Mouse (Mus musculus) megakaryocyte, embryonic 14.5 days (primary cell): ENCODE results near the gene Rnf186.

Experiments used
- FLI1 ChIP-seq: IDR thresholded peaks from 2 replicates; pipeline ENCODE4 v1.6.1; 2012; ENCODE audit warnings: low read length, inconsistent platforms, mixed read lengths
- GATA1 ChIP-seq: IDR thresholded peaks from 3 replicates; pipeline ENCODE4 v1.6.1; 2012; ENCODE audit warnings: mixed read lengths, low read length, inconsistent platforms, borderline replicate concordance

DNA sequence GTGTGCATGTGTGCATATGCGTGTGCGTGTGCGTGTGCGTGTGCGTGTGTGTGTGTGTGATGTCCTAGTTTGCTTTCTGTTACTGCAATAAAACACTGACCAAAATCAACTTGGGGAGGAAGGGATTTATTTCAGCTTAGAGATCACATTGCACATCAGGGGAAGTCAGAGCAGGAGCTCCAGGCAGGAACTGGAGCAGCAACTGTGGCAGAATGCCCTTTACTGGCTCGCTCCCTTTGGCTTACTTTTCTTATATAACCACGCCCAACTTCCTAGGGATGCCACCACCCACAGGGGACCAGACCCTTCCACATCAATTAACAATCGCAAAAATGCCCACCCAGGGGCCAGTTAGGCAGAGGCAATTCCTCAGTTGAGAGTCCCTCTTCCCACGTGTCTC is 8.3 kb upstream of the Rnf186 start:
- TF ChIP-seq GATA1 (no peak), FLI1 (no peak)
